Mouse (Mus musculus) CH12.LX (cell line): ENCODE measurements at regions not wholly inside any gene's neighbourhood (a gene's known extent, or its start where the extent isn't known, plus 50 kb on each side); places are given as distances from the start of the nearest gene placed in this dataset.

ENCODE experiments used
- CTCF ChIP-seq, 2 experiments: IDR thresholded peaks in 1 of 2; conservative IDR thresholded peaks in 1 of 2; 2 replicates each; pipeline ENCODE4 v1.5.1; 2011 to 2012; ENCODE audit warnings: low read depth in 2 of 2, low read length in 2 of 2, improper control_type of control experiment in 1 of 2, inconsistent platforms in 1 of 2, mild to moderate bottlenecking in 1 of 2, moderate library complexity in 1 of 2
- EP300 ChIP-seq: IDR thresholded peaks from 2 replicates; pipeline ENCODE4 v1.6.1; 2011; ENCODE audit warnings: low read length, improper control_type of control experiment
- MXI1 ChIP-seq: IDR thresholded peaks from 2 replicates; pipeline ENCODE4 v1.6.1; 2011; ENCODE audit warnings: mild to moderate bottlenecking, low read depth, low read length, improper control_type of control experiment
- POLR2A ChIP-seq: IDR thresholded peaks from 2 replicates; pipeline ENCODE4 v1.6.1; 2011; ENCODE audit warnings: low read depth, mild to moderate bottlenecking, improper control_type of control experiment, low read length
- SMC3 ChIP-seq: IDR thresholded peaks from 2 replicates; pipeline ENCODE4 v1.6.1; 2011; ENCODE audit warnings: low read depth, low read length, improper control_type of control experiment
- TBP ChIP-seq: conservative IDR thresholded peaks from 2 replicates; pipeline ENCODE4 v1.6.1; 2011; ENCODE audit warnings: low read depth, low read length, improper control_type of control experiment

DNA sequence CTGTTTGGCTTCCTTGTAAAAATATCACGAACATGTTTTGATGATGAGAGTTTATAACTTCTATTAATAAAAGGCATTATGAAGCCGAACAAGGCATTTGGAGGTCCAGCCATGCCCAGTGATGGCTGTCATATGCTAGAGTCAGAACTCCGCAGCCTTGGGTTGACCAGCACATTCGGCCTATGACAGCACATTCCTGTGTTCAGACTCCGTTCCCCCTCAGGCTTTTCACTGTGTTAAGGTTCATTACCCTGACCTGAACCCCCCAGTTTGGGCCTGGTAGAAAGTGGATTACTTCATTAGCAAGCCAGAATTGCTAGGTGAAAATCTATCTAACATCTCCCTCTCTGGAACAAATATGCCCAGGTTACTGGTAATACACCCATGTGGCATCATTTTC is 286.2 kb upstream of the Ddhd1 start:
- TF ChIP-seq EP300 (no peak), CTCF (conservative IDR thresholded peaks at IDR 0.05 in 1 of 2, IDR thresholded peaks at IDR 0.05 in 1 of 2; ENCODE audit: low read depth in 2 of 2, low read length in 2 of 2) (no peak), POLR2A (no peak), TBP (no peak), MXI1 (no peak), SMC3 (no peak)
